Mouse (Mus musculus) E14TG2a.4 (cell line): ENCODE data around the gene Togaram2.
"Not testable (repeated sequence)": the region's sequence is repeated elsewhere in the genome, so short reads cannot be mapped to it uniquely, and the experiment has no call there.

Experiments used
- H3K27me3 ChIP-seq: 2 replicates; pipeline ENCODE4 v1.6.1; 2014; ENCODE audit warnings: low read length, control low read depth; ENCODE audit not compliant: insufficient read depth
- H3K36me3 ChIP-seq: 2 replicates; pipeline ENCODE4 v1.6.1; 2014; ENCODE audit warnings: low read length, control low read depth; ENCODE audit not compliant: insufficient read depth
- H3K4me1 ChIP-seq: replicated peaks from 2 replicates; pipeline ENCODE4 v1.6.1; 2014; ENCODE audit warnings: low read depth, low read length, control low read depth
- H3K4me3 ChIP-seq: replicated peaks from 2 replicates; pipeline ENCODE4 v1.5.1; 2014; ENCODE audit warnings: mild to moderate bottlenecking, low read length
- H3K9me3 ChIP-seq: 2 replicates; pipeline ENCODE4 v1.6.1; 2014; ENCODE audit warnings: low read length, control low read depth
- CTCF ChIP-seq: conservative IDR thresholded peaks from 2 replicates; pipeline ENCODE4 v1.5.1; 2014; ENCODE audit warnings: low read length
- NANOG ChIP-seq: IDR thresholded peaks from 2 replicates; pipeline ENCODE4 v1.6.1; 2014; ENCODE audit warnings: borderline replicate concordance, low read length, mixed read lengths
- POU5F1 ChIP-seq: IDR thresholded peaks from 2 replicates; pipeline ENCODE4 v1.6.1; 2014; ENCODE audit warnings: low read length, borderline replicate concordance

Togaram2 gene

GRCm38 (mm10) chr17:71752831-71753230, 79.8 kb downstream of the Togaram2 start, which contains the start of gene Pcare:
TSS of gene Pcare (minus strand) at chr17:71752894.
- H3K4me1 ChIP-seq: peaks cover 15% of the 10 kb centered on the region
- peak within 1 kb of the TSS; percentile 68 for H3K4me3 ChIP-seq
- no peaks in the 10 kb centered on the region for H3K9me3 ChIP-seq
- H3K27me3 ChIP-seq: peaks cover 47% of the 10 kb centered on the region
- TF ChIP-seq POU5F1: no peak
- TF ChIP-seq NANOG: no peak
- TF ChIP-seq CTCF: no peak
- H3K36me3 ChIP-seq: no peaks in the 10 kb centered on the region

DNA sequence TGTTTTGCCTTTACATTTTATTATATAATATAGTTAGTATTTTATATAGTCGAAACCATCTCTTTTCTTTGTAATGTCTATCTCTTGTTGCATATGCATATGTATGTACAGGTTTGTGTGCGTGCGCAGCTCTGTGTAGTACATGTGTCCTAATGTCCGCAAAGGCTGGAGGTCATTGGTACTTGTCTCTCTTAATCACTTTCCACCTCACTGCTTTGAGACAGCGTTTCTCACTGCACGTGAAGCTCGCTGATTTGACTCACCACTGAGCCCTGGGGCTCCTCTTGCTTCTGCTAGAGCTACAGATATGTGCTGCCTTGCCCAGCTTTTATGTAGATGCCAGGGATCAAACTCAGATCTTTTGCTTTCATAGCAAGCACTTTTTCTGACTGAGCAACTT, 87.5 kb downstream of the Togaram2 start:
- H3K4me1 ChIP-seq: no peaks in the 10 kb centered on the region
- no peaks in the 10 kb centered on the region for H3K27me3 ChIP-seq
- TF ChIP-seq CTCF: no peak
- H3K36me3 ChIP-seq: no peaks in the 10 kb centered on the region
- no peak overlapping the region for H3K4me3 ChIP-seq
- peaks cover 8% of the 10 kb centered on the region for H3K9me3 ChIP-seq

DNA sequence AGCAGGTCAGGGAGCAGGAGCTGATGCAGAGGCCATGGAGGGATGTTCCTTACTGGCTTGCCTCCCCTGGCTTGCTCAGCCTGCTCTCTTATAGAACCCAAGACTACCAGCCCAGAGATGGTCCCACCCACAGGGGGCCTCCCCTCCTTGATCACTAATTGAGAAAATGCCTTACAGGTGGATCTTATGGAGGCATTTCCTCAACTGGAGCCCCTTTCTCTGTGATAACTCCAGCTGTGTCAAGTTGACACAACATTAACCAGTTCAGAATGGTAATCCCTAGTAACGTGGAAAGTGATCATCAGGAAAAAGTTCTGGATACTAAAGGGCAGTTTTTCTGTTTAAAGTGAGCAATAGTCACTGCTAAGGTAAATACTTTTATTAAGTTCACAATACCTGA, 95.1 kb downstream of the Togaram2 start, which contains the start of gene Clip4:
Gene Clip4 (plus strand): TSS at position 301 of the 400 bp plus-strand sequence.
- not testable (repeated sequence) for H3K9me3 ChIP-seq, H3K4me3 ChIP-seq, H3K4me1 ChIP-seq, H3K36me3 ChIP-seq, H3K27me3 ChIP-seq

DNA sequence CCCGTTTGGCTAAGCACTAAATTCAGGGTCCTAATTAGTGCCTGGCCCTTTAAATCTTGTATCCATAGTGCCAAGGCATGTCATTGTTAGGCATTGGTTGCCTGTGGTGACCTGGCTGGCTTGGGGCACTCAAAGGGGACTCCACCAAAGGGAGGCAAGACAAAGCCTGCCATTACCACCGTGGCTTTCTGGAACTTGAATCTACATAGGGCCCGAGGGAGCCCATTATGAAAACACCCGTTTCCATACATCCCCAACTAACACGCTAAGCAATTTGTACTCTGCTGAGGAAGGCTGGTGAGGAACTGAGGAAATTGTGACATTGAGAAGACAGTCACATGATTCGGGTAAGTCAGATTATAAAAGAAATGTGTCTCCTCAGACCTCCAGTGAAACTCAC, 96.5 kb downstream of the Togaram2 start:
- peaks cover 5% of the 10 kb centered on the region for H3K27me3 ChIP-seq
- H3K36me3 ChIP-seq: no peaks in the 10 kb centered on the region
- no peak overlapping the region for H3K4me3 ChIP-seq
- TF ChIP-seq NANOG (no peak), POU5F1 (no peak), CTCF (no peak)
- H3K9me3 ChIP-seq: peaks cover 5% of the 10 kb centered on the region; the same call in 1 of the 2 replicates
- peaks cover 4% of the 10 kb centered on the region; the same call in 1 of the 2 replicates for H3K4me1 ChIP-seq

GRCm38 (mm10) chr17:71770696-71771095, 97.6 kb downstream of the Togaram2 start:
- Histone ChIP-seq H3K9me3 (no peaks in the 10 kb centered on the region), H3K4me3 (no peak overlapping the region), H3K4me1 (peaks cover 4% of the 10 kb centered on the region; the same call in 1 of the 2 replicates), H3K27me3 (peaks cover 5% of the 10 kb centered on the region), H3K36me3 (no peaks in the 10 kb centered on the region)
- TF ChIP-seq NANOG (no peak), CTCF (no peak), POU5F1 (no peak)

GRCm38 (mm10) chr17:71774173-71774572, 101.1 kb downstream of the Togaram2 start:
- Histone ChIP-seq H3K4me1 (peaks cover 4% of the 10 kb centered on the region; the same call in 1 of the 2 replicates), H3K36me3 (no peaks in the 10 kb centered on the region), H3K4me3 (no peak overlapping the region), H3K27me3 (no peaks in the 10 kb centered on the region), H3K9me3 (no peaks in the 10 kb centered on the region)
- TF ChIP-seq POU5F1: no peak
- no peak for TF ChIP-seq NANOG
- no peak for TF ChIP-seq CTCF

GRCm38 (mm10) chr17:71775279-71775678, 102.2 kb downstream of the Togaram2 start:
- Histone ChIP-seq H3K4me3 (no peak overlapping the region), H3K27me3 (no peaks in the 10 kb centered on the region), H3K4me1 (peaks cover 4% of the 10 kb centered on the region; the same call in 1 of the 2 replicates), H3K36me3 (no peaks in the 10 kb centered on the region), H3K9me3 (no peaks in the 10 kb centered on the region)
- TF ChIP-seq NANOG: no peak
- TF ChIP-seq CTCF: no peak
- TF ChIP-seq POU5F1: no peak

DNA sequence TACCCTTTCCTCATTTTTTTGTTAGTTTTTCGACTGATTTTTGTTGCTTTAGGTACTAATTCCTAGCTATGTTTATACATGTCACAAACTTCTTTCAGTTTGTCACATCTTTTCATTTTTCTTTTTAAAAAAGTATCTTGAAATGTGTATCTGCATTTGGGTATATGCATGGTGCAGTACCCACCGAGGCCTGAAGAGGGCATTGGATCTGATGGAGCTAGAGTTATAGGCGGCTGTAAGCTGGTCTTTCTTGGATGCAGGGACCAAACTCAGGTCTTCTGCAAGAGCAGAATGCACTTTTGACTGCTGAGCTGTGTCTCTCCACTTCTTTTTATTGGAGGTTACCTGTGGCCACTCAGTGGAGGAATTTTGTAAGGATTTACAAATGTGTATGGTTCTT, 105.6 kb downstream of the Togaram2 start:
- peaks cover 28% of the 10 kb centered on the region for H3K27me3 ChIP-seq
- H3K9me3 ChIP-seq: no peaks in the 10 kb centered on the region
- no peaks in the 10 kb centered on the region for H3K36me3 ChIP-seq
- no peak for TF ChIP-seq NANOG
- TF ChIP-seq POU5F1: no peak
- peak; percentile 97 for TF ChIP-seq CTCF
- no peak overlapping the region for H3K4me3 ChIP-seq
- H3K4me1 ChIP-seq: peaks cover 13% of the 10 kb centered on the region
